Mouse (Mus musculus): ENCODE data around the gene Tescl. TPM values are rescaled to one million over a fixed set of nuclear protein-coding genes. Genes with fewer than 3 reads are reported as not detected.

Gene Tescl
- polyA plus RNA-seq, 1 experiment = 0.48 TPM

DNA sequence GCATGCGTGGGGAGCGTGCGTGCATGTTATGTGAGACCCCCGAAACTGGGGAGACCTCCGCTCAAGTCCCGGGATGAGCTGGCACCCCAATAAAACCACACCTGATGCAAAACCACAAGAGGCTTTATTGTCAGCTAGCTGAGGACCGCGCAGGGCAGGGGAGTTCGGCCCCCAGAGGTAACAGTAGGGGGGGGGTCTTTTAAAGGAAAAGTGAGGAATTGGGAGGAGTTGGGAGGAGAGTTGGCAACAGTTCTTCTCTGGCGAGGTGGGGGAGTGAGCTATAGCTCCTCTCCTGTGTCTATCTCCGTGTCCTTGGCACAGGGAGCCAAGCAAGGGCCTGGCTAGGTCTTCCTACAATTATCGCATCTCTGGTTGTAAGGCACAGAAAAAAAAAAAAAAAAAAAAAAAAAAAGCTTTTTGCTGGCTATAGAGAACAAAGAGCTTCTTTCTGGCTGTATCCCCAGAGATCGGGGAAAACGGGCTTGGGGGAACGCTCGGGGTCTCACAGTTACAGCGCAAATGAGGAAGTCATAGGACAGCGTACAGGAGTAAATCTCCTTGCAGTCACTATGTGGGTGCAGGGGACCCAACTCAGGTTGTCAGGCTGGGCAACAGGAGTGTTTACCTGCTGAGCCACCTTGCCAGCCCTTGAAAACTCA, 33.8 kb downstream of the Tescl start:
- peaks cover 3% of the 10 kb centered on the region; the same call in 1 of the 2 replicates for H3K4me1 ChIP-seq (ENCODE audit: control insufficient read depth, insufficient read depth, low read length)
- DNase-seq = no peak
- H3K36me3 ChIP-seq (ENCODE audit: control insufficient read depth, insufficient read depth, low read length) = no peaks in the 10 kb centered on the region
- H3K27ac ChIP-seq (ENCODE audit: insufficient read depth, low read depth, low read length) = no peak overlapping the region
- WGBS = 8% methylated on average over 18 of the region's 18 CpGs
- TF ChIP-seq CTCF (conservative IDR thresholded peaks at IDR 0.05; ENCODE audit: insufficient read depth, insufficient read length, low read depth, low read length) (no peak), POLR2A (IDR thresholded peaks at IDR 0.05; ENCODE audit: low read depth, low read length) (no peak)
- H3K4me3 ChIP-seq (ENCODE audit: insufficient read depth, low read depth, low read length) = peak overlapping the region; percentile 41
- H3K27me3 ChIP-seq (replicated peaks; ENCODE audit: control insufficient read depth, insufficient read depth, low read length) = no peaks in the 10 kb centered on the region

- no peaks in the 10 kb centered on the region for H3K36me3 ChIP-seq (ENCODE audit: control insufficient read depth, insufficient read depth, low read length)
- peaks cover 3% of the 10 kb centered on the region; the same call in 1 of the 2 replicates for H3K4me1 ChIP-seq (ENCODE audit: control insufficient read depth, insufficient read depth, low read length)
- peak; percentile 76 for DNase-seq
- peak overlapping the region; percentile 13; the same call in 1 of the 2 replicates for H3K27ac ChIP-seq (ENCODE audit: insufficient read depth, low read depth, low read length)
- peak overlapping the region; percentile 81 for H3K4me3 ChIP-seq (ENCODE audit: insufficient read depth, low read depth, low read length)
- H3K27me3 ChIP-seq (replicated peaks; ENCODE audit: control insufficient read depth, insufficient read depth, low read length) = no peaks in the 10 kb centered on the region
- TF ChIP-seq POLR2A (IDR thresholded peaks at IDR 0.05; ENCODE audit: low read depth, low read length) (no peak), CTCF (conservative IDR thresholded peaks at IDR 0.05; ENCODE audit: insufficient read depth, insufficient read length, low read depth, low read length) (peak; percentile 52)
- under 1% methylated on average over 46 of the region's 47 CpGs for WGBS
These were observed 34.6 kb downstream of the Tescl start for GRCm38 (mm10) chr7:24298973-24299708.

DNA sequence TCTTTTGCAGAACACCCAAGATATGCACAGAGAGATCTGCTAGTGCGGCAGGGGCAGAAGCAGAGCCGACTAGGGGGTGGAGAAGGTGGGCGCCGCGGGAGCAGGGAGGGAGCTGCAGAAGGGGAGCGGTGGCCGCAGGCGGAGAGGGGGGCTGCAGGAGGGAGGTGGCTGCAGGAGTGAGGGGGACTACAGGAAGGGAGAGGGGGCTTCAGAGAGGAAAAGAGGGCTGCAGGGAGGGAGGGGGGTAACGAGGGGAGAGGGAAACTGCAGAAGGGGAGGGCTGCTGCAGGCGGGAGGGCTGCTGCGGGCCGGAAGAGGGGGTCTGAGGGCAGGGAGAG, 35.1 kb downstream of the Tescl start:
- H3K4me1 ChIP-seq (ENCODE audit: control insufficient read depth, insufficient read depth, low read length) = peaks cover 3% of the 10 kb centered on the region; the same call in 1 of the 2 replicates
- no peaks in the 10 kb centered on the region for H3K27me3 ChIP-seq (replicated peaks; ENCODE audit: control insufficient read depth, insufficient read depth, low read length)
- DNase-seq = no peak
- 2% methylated on average over 11 of the region's 12 CpGs for WGBS
- H3K27ac ChIP-seq (ENCODE audit: insufficient read depth, low read depth, low read length) = no peak overlapping the region
- peak overlapping the region; percentile 81 for H3K4me3 ChIP-seq (ENCODE audit: insufficient read depth, low read depth, low read length)
- TF ChIP-seq POLR2A (IDR thresholded peaks at IDR 0.05; ENCODE audit: low read depth, low read length) (no peak), CTCF (conservative IDR thresholded peaks at IDR 0.05; ENCODE audit: insufficient read depth, insufficient read length, low read depth, low read length) (no peak)
- H3K36me3 ChIP-seq (ENCODE audit: control insufficient read depth, insufficient read depth, low read length) = 0 out of 2 replicates have a peak, but pooled peaks cover 1% of the 10 kb centered on the region

DNA sequence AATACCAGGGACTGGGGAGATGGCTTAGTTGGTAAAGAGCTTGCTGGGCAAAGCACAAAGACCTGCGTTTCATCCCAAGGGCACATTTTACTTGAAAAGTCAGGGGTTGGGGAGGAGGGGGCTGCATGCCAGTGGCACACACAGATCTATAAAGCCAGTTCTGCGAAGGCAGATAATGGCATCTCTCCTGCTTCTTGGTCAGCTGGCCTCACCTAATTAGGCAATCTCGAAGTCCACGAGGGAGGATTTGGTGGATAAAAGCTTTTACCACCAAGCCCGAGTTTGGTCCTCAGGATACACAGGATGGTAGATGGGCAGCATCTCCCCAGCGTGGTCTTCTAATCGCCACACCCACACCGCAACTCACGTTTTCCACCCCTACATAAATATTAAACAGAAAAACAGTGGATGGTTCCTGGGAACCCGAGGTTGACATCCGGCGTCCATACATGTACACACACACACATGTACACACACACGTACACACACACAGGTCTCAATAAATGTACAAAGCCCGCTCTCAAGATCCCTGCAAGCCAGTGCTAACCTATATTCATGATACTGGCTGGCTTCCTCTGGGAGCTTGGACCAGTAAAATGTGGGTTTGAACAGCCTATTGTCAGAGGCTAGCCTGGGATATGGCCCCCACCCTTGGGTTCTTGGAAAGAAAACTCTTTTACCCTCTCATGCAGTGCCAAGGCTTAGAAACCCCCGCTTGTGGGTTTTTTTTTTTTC, 36.2 kb downstream of the Tescl start:
- Histone ChIP-seq H3K4me3 (ENCODE audit: insufficient read depth, low read depth, low read length) (no peak overlapping the region), H3K36me3 (ENCODE audit: control insufficient read depth, insufficient read depth, low read length) (0 out of 2 replicates have a peak, but pooled peaks cover 3% of the 10 kb centered on the region), H3K27me3 (replicated peaks; ENCODE audit: control insufficient read depth, insufficient read depth, low read length) (no peaks in the 10 kb centered on the region), H3K27ac (ENCODE audit: insufficient read depth, low read depth, low read length) (no peak overlapping the region), H3K4me1 (ENCODE audit: control insufficient read depth, insufficient read depth, low read length) (peaks cover 3% of the 10 kb centered on the region; the same call in 1 of the 2 replicates)
- no peak for DNase-seq
- TF ChIP-seq CTCF (conservative IDR thresholded peaks at IDR 0.05; ENCODE audit: insufficient read depth, insufficient read length, low read depth, low read length) (no peak), POLR2A (IDR thresholded peaks at IDR 0.05; ENCODE audit: low read depth, low read length) (no peak)
- 94% methylated on average over 15 of the region's 15 CpGs for WGBS

GRCm38 (mm10) chr7:24296386-24296785, 37.4 kb downstream of the Tescl start:
- no peaks in the 10 kb centered on the region for H3K27me3 ChIP-seq (replicated peaks; ENCODE audit: control insufficient read depth, insufficient read depth, low read length)
- peaks cover 3% of the 10 kb centered on the region; the same call in 1 of the 2 replicates for H3K4me1 ChIP-seq (ENCODE audit: control insufficient read depth, insufficient read depth, low read length)
- TF ChIP-seq CTCF (conservative IDR thresholded peaks at IDR 0.05; ENCODE audit: insufficient read depth, insufficient read length, low read depth, low read length) (no peak), POLR2A (IDR thresholded peaks at IDR 0.05; ENCODE audit: low read depth, low read length) (no peak)
- no peak overlapping the region for H3K4me3 ChIP-seq (ENCODE audit: insufficient read depth, low read depth, low read length)
- H3K36me3 ChIP-seq (ENCODE audit: control insufficient read depth, insufficient read depth, low read length) = peaks cover 3% of the 10 kb centered on the region; the same call in 1 of the 2 replicates
- no peak for DNase-seq
- no peak overlapping the region for H3K27ac ChIP-seq (ENCODE audit: insufficient read depth, low read depth, low read length)
- 94% methylated on average over 7 of the region's 7 CpGs for WGBS

DNA sequence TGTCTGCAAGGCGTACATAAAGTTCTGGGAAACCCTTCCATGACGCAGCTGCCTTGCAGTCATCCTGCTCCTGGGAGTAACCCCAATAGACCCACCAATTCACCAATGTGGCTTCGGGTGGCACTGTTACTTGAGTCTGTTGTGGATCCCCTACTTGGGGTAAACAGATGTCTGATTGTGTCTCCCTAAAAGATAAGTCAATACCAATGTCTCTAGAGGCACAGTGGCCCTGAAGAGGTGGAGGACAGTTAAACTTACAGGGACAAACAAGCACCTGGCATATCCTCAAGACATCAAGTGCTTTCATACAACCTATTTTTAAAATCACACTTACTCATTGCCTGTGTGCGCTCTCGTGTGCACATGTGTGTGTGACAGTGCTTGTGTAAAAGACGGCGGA, 38.4 kb downstream of the Tescl start:
- TF ChIP-seq POLR2A (IDR thresholded peaks at IDR 0.05; ENCODE audit: low read depth, low read length) (no peak), CTCF (conservative IDR thresholded peaks at IDR 0.05; ENCODE audit: insufficient read depth, insufficient read length, low read depth, low read length) (no peak)
- no peak for DNase-seq
- 98% methylated on average over 7 of the region's 7 CpGs for WGBS
- H3K27me3 ChIP-seq (replicated peaks; ENCODE audit: control insufficient read depth, insufficient read depth, low read length) = no peaks in the 10 kb centered on the region
- H3K4me1 ChIP-seq (ENCODE audit: control insufficient read depth, insufficient read depth, low read length) = peaks cover 3% of the 10 kb centered on the region; the same call in 1 of the 2 replicates
- H3K27ac ChIP-seq (ENCODE audit: insufficient read depth, low read depth, low read length) = no peak overlapping the region
- H3K4me3 ChIP-seq (ENCODE audit: insufficient read depth, low read depth, low read length) = no peak overlapping the region
- H3K36me3 ChIP-seq (ENCODE audit: control insufficient read depth, insufficient read depth, low read length) = peaks cover 3% of the 10 kb centered on the region; the same call in 1 of the 2 replicates
